Mouse (Mus musculus) adrenal gland, postnatal 25 days (tissue): ENCODE measurements around the gene Wnt11. TPM values are rescaled to one million over a fixed set of nuclear protein-coding genes. Genes with fewer than 3 reads are reported as not detected.

Source experiments
- DNase-seq: peaks from one replicate; pipeline ENCODE4 v3.0.0; 2021; ENCODE audit warnings: mixed read lengths
- total RNA-seq: library from RNA; stranded (reverse); gene quantifications from 2 replicates; pipeline ENCODE4 v1.2.3, GENCODE M21; 2021

Wnt11 gene
- total RNA-seq, 1 experiment from 2014 or later, result 1.9 TPM

DNA sequence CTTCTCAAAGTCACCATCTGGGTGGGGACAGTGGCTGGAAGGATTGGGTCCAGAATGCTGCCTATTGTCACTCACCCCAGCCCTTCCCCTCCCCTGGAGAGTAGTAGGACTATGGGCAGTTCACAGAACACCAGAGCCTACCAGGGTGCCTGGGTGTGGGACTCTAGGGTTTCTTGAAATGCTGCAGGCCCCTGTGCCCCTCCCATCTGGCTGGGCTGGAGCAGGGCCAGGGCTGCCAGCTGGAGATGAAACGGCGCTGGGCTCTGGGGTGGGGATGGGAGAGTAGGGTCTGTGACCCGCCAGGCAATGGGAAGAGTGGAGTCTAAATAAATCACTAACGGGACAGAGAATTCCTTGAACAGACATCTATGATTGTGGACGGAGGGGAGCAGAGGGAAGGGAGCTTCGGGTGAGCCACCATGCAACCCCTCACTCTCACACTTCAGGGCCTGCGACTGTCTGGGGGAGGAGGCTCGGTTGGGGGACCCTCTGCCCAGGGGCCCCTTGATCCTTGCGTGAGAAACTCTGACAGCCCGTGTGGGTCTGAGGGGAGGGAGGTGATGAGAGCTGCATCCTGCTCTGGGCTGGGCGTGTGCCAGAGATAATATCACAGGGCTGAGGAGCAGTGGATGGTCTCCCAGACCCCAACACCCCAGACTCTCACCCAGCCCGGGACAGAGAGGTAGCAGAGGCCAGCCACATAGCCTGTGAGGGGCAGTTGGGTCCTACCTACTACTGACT lies 32.3 kb downstream of the Wnt11 start:
- no peak for DNase-seq

- DNase-seq, result no peak
Measured at GRCm38 (mm10) chr7:98867794-98868150, 32.9 kb downstream of the Wnt11 start.

- DNase-seq, result no peak
Measured at GRCm38 (mm10) chr7:98869070-98869469, 34.2 kb downstream of the Wnt11 start.

DNA sequence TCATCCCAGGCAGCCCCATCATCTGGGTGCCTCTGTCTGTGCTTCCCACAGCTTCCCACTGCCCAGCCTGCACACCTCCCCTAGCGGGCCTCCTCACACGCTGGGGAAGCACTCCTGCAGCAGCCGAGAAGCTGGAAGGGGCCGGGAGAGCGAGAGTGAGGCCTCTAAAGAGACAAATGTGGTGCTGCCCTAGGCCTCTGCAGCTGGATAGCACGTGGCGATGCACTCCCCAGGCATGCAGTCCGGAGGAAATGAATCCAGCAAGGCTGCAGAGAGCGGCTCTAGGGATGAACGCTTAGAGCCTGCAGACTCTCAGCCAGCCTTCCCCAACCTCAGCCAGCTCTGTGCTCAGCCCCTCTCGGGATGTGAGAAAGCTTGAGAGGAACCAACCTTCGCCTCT lies 35.9 kb downstream of the Wnt11 start:
- no peak for DNase-seq

GRCm38 (mm10) chr7:98871882-98872281 lies 37.0 kb downstream of the Wnt11 start:
- DNase-seq, result no peak

DNA sequence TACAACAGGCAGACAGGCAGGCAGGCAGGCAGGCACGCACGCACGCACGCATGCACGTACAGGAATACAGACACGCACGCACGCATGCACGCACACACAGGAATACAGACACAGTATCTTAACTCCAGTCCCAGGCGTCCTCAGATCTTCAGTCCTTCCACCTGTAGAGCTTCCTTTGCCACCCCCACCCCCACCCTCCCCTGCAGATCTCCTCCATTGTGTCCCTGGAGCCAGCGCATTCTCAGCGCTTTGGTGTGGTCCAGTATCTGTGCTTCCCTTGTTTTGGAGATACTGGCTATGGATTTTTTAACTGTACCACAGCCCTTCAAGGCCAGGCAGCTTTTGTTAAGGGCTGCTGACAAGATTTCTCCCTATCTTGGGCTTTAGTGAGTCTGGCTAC lies 38.4 kb downstream of the Wnt11 start:
- DNase-seq, result no peak

DNA sequence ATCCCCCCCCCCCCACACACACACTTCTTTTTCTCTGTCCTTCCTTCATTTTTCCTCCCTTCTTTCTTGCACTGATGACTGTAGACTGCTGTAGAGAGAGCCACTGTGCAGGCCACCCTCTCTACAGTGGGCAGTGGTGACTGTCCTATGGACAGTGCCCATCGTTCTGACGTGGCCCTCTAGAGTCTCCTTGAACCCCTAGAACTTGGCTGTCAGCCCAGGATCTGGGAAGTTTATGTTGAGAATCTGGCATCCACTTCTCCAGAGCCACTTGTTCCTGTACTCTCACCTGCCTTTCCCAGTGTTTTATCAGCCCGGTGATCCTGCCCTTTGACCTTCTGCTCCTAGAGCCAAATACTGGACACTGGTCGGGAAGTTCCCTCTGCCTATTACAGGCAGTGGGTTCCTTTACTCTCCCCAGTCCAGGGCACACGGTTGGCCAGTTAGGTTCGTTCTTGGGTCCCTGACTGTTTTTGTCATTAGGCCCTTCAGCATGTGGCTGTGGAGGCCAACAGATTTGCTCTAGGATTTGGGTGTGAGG lies 39.6 kb downstream of the Wnt11 start:
- peak; percentile 67 for DNase-seq

- no peak for DNase-seq
Measured at GRCm38 (mm10) chr7:98875390-98875990, 40.6 kb downstream of the Wnt11 start.

DNA sequence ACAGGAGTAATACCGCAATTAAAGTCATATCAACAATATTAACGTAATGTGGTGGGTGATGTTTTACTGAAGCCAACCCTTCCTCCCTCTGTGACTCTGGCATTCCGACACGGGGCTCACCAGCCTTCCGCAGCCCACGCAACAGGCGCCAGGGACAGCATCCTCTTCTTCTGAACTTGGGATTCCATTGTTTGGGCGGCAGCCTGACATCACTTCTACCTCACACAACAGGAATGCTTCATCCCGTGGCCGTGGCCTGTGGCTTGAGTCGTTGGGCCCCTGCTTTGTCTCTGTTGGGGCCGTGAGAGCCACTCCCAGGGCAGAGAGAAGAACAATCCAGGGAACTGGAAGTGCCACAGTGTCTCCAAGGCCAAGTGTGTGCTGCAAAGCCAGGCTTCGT lies 41.2 kb downstream of the Wnt11 start:
- DNase-seq, result no peak

- peak; percentile 27 for DNase-seq
Measured at GRCm38 (mm10) chr7:98879176-98879575, 44.3 kb downstream of the Wnt11 start.

DNA sequence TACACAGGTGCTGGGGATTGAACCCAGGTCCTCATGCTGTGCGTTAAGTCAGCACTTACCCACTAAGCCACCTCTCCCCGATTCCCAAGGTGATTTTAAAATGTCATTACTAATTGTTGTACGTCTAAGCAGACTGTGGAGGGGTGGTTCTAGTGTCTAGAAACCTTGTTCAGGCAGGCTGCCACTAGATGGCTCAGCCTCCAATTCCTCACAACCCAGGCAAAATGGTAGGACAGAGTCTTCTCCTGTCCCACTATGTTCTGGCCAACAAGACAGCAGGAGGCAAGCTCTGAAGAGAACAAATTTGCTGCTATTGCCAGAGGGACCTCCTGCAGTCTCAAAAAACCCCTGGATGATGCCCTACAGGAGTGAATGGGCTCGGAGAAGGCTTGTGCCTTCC lies 47.0 kb downstream of the Wnt11 start:
- DNase-seq, result no peak

DNA sequence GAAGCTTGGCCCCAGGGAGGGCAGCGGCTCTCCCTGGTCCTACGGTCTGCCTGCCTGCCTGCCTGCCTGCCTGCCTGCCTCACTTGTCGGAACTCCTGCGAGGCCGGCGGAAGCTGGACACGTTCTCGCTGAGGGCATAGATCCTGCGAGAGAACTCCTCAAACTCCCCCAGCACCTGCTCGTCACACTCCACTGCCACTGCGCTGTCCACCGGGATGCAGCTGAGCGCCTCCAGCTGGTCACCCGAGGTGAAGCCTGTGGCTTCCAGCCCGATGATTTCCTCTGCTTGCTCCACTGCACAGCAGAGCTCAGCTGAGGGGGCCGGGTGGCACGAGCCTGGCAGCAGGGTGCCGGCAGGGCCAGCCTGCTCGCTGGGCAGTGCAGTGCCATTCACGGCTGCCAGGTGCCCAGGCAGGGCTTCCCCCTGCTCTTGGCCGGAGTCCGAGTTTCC lies 52.9 kb downstream of the Wnt11 start:
- DNase-seq, result no peak

DNA sequence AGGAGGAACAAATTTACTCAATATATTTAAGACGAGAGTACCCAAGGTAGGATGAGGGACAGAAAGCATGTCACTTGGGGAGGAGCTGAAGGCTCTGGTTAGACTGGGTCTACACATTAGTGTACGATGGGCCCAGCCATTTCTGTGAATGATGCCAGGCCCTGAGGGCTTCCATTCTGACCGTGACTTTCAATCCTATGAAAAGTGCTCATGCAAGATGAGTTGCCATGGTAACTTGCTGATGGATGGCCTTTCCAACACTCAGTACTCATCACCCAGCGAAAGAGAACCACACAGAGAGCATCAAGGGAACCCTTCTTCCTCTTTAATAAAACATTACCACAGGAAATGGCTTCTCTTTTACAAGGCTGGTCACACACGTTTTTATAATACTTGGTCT lies 53.9 kb downstream of the Wnt11 start:
- DNase-seq, result no peak

DNA sequence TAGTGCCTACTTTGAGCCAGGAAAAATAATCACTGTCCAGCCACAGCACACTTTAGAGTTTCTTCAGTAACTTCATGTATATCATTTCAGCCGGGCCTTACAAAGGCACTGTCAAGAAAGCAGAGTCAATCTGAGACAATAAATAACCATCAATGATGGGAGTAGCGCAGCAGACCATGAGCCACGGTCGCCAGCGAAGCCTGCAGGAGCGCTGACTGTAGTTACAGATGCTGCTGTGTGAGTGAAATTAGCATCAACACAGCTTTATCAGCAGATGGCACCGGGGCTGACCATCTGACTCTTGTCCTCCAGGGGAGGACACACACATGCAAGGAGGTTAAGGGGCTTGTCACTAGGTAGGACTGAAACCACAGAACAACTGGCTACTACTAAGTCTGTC lies 54.3 kb downstream of the Wnt11 start:
- no peak for DNase-seq

GRCm38 (mm10) chr7:98893144-98893543 lies 58.2 kb downstream of the Wnt11 start:
- DNase-seq, result no peak

DNA sequence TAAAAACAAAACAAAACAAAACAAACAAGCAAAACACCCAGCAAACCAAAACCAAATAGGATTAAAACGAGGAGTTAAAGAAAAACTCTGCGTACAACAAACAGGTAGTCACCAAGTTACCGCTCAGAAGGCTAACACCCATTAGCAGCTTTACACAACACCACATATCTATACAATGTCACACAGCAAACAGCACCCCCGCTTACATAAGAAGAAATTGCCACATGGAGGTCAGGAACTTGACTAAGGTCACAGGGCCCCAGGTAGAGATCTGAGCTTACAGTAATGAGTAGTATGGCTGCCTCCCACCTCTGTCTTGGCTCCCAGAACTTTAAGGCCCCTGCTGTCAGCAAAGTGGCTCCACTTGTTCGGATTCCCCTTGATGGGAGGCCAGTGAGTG lies 59.4 kb downstream of the Wnt11 start:
- DNase-seq, result no peak

DNA sequence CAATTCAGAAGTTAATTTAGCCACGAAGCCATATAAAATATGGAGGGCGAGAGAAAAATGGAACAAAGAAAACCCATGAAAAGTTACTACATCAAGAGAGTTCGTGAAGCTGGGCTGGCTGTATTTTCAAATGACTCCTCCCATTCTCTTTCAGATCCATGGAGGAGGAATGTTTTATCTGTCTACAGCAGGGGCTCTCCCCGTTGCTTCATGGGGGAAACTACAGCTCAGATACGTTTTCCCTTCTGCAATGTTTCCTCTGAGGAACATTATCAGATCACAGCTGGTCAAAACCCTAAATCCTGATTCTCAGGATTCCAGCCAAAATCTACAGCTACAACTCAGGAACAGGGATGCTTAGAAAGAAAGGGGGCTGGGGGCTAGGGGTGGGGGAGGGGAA lies 59.9 kb downstream of the Wnt11 start:
- no peak for DNase-seq

DNA sequence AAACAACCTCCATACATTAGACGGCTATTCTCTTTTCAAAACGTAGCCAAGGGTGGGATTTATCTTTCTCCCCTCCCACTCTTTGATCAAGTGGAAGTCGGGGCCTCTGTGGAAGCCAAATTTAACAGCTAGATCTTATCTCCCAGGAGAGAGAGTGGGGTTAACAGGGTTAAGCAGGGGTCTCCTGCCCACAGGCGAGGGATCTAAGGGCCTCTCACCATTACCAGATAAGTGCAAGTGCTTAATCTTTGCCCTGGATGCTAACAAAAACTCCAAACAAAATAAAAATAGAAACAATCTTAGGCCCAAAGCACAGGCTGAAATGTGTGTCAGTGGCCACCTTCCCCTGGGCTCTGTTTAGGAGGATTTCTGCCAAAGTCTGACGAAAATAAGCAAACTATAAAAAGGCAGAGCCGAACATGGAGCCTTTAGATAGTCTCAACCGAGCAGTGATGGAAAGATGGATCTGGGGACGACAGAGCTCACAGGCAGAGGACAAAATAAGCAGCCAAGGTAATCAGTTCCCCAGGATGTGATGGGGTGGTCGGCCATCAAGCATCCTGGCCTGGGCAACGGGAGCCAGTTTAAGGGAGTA lies 60.7 kb downstream of the Wnt11 start:
- DNase-seq, result no peak

GRCm38 (mm10) chr7:98897323-98897722 lies 62.4 kb downstream of the Wnt11 start:
- DNase-seq, result no peak

GRCm38 (mm10) chr7:98899815-98900214 lies 64.9 kb downstream of the Wnt11 start:
- DNase-seq, result no peak

GRCm38 (mm10) chr7:98901120-98901519 lies 66.2 kb downstream of the Wnt11 start:
- no peak for DNase-seq

GRCm38 (mm10) chr7:98903884-98904283 lies 69.0 kb downstream of the Wnt11 start:
- DNase-seq, result no peak
